Mouse (Mus musculus): ENCODE measurements around the gene Slc7a15. TPM values are rescaled to one million over a fixed set of nuclear protein-coding genes. Genes with fewer than 3 reads are reported as not detected.

Gene Slc7a15
- polyA plus RNA-seq, 1 experiment from 2014 or later, result not detected

- H3K27ac ChIP-seq (replicated peaks; ENCODE audit: low read depth, low read length), result no peak overlapping the region
- H3K9me3 ChIP-seq (ENCODE audit: control insufficient read depth, low read length), result no peaks in the 10 kb centered on the region
- H3K4me2 ChIP-seq (ENCODE audit: low read depth, low read length), result no peak overlapping the region
- WGBS, result 46% methylated on average over 5 of the region's 5 CpGs
- H3K36me3 ChIP-seq (ENCODE audit: control insufficient read depth, insufficient read depth, low read length), result no peaks in the 10 kb centered on the region
- H3K4me3 ChIP-seq (ENCODE audit: low read depth, low read length), result no peak overlapping the region
- no peaks in the 10 kb centered on the region for H3K27me3 ChIP-seq (replicated peaks; ENCODE audit: control insufficient read depth, insufficient read depth, low read length)
- no peak overlapping the region for H3K9ac ChIP-seq (ENCODE audit: low read depth, low read length)
- peak; percentile 66; the same call in 1 of the 2 replicates for ATAC-seq (ENCODE audit: low read depth)
- peak; percentile 74 for DNase-seq (ENCODE audit: low spot score)
- H3K4me1 ChIP-seq (ENCODE audit: control insufficient read depth, insufficient read depth, low read length), result peaks cover 9% of the 10 kb centered on the region
Measured at GRCm38 (mm10) chr12:8487959-8488651, 110.8 kb downstream of the Slc7a15 start.

DNA sequence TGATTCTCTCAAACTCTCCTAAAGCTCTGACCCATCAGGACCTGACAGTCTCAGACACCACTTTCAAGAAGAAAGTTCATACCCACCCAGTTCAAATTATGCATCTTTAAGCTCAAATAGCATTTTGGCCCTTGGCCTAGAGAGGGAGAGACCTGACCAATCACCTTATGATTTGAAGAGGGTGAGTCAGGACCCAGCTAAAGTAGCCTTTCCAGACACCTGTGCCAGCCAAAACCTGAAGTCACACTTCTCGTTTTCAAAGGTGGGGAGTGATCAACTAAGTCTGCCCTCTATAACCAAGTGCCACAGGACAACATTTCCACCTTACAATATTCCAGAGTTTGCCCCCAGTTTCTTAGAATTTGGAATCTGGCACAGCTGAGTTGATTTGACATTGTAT, 111.6 kb downstream of the Slc7a15 start:
- 63% methylated on average over 1 of the region's 1 CpGs for WGBS
- Histone ChIP-seq H3K27ac (replicated peaks; ENCODE audit: low read depth, low read length) (no peak overlapping the region), H3K36me3 (ENCODE audit: control insufficient read depth, insufficient read depth, low read length) (no peaks in the 10 kb centered on the region), H3K4me1 (ENCODE audit: control insufficient read depth, insufficient read depth, low read length) (peaks cover 9% of the 10 kb centered on the region), H3K4me2 (ENCODE audit: low read depth, low read length) (no peak overlapping the region), H3K4me3 (ENCODE audit: low read depth, low read length) (no peak overlapping the region), H3K9ac (ENCODE audit: low read depth, low read length) (no peak overlapping the region), H3K27me3 (replicated peaks; ENCODE audit: control insufficient read depth, insufficient read depth, low read length) (no peaks in the 10 kb centered on the region), H3K9me3 (ENCODE audit: control insufficient read depth, low read length) (no peaks in the 10 kb centered on the region)
- DNase-seq (ENCODE audit: low spot score) (no peak), ATAC-seq (ENCODE audit: low read depth) (no peak)

DNA sequence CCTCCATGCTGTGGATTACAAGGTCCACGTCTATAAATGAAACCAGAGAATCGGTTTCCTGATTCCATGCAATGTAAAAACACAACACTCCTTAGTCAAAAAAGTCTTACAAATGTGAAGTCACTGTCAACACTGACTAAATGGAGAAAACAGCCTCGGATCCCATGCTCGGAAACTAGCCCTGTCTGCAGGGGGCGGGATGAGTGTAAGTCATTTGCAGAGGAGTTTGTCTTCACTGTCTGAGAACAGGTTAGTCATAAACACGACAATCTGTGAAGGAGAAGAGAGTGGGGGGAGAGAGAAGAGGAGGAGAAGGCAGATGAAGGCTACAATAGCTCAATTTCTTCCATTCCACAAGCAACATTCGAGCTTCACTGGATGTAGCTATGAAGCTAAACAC, 113.6 kb downstream of the Slc7a15 start:
- H3K27ac ChIP-seq (replicated peaks; ENCODE audit: low read depth, low read length), result no peak overlapping the region
- no peaks in the 10 kb centered on the region for H3K36me3 ChIP-seq (ENCODE audit: control insufficient read depth, insufficient read depth, low read length)
- ATAC-seq (ENCODE audit: low read depth) (no peak), DNase-seq (ENCODE audit: low spot score) (no peak)
- 67% methylated on average over 7 of the region's 7 CpGs for WGBS
- H3K4me2 ChIP-seq (ENCODE audit: low read depth, low read length), result no peak overlapping the region
- H3K9ac ChIP-seq (ENCODE audit: low read depth, low read length), result no peak overlapping the region
- no peaks in the 10 kb centered on the region for H3K27me3 ChIP-seq (replicated peaks; ENCODE audit: control insufficient read depth, insufficient read depth, low read length)
- peaks cover 9% of the 10 kb centered on the region for H3K4me1 ChIP-seq (ENCODE audit: control insufficient read depth, insufficient read depth, low read length)
- no peak overlapping the region for H3K4me3 ChIP-seq (ENCODE audit: low read depth, low read length)
- no peaks in the 10 kb centered on the region for H3K9me3 ChIP-seq (ENCODE audit: control insufficient read depth, low read length)

DNA sequence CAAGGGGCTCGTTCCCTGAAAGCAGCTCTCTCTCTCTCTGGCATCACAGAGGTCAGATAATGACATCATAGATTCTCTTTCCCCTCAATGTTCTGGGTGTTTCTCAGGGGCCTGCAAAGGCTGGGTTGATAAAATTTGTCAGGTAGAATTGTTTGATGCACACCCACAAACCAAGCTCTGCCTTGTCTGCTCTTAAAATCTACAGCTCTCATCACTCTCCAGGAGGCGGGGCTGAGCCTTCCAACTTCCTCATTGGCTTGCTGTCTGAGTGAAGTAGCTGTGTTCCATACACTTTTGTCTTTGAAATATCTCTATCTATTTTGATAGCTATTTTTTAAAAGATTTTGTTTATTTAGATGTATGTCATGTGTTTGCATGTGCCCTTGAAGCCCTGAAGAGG, 116.7 kb downstream of the Slc7a15 start:
- WGBS, result 54% methylated on average over 2 of the region's 2 CpGs
- H3K27me3 ChIP-seq (replicated peaks; ENCODE audit: control insufficient read depth, insufficient read depth, low read length), result no peaks in the 10 kb centered on the region

More for the DNA sequence above, 116.7 kb downstream of the Slc7a15 start:
- H3K9ac ChIP-seq (ENCODE audit: low read depth, low read length), result no peak overlapping the region
- H3K36me3 ChIP-seq (ENCODE audit: control insufficient read depth, insufficient read depth, low read length), result no peaks in the 10 kb centered on the region
- H3K4me2 ChIP-seq (ENCODE audit: low read depth, low read length), result no peak overlapping the region
- H3K9me3 ChIP-seq (ENCODE audit: control insufficient read depth, low read length), result no peaks in the 10 kb centered on the region
- H3K4me1 ChIP-seq (ENCODE audit: control insufficient read depth, insufficient read depth, low read length), result no peaks in the 10 kb centered on the region
- H3K27ac ChIP-seq (replicated peaks; ENCODE audit: low read depth, low read length), result no peak overlapping the region
- ATAC-seq (ENCODE audit: low read depth), result no peak
- no peak overlapping the region for H3K4me3 ChIP-seq (ENCODE audit: low read depth, low read length)
- no peak for DNase-seq (ENCODE audit: low spot score)

Other genes starting within 250 kb of the Slc7a15 start
- gene Rhob, start 99.1 kb downstream of the Slc7a15 start, polyA plus RNA-seq (2014; fragmentation: Nextera tagmentation; extraction: Ambion mirVana), result 72.8 and 76.8 TPM in 2 replicates
- gene Pum2, start 75.1 kb upstream of the Slc7a15 start, polyA plus RNA-seq (2014; fragmentation: Nextera tagmentation; extraction: Ambion mirVana), result 52.7 and 56.1 TPM in 2 replicates
- 113 and 143 TPM in 2 replicates for gene Sdc1, start 172.3 kb upstream of the Slc7a15 start, polyA plus RNA-seq (2014; fragmentation: Nextera tagmentation; extraction: Ambion mirVana)